Mouse (Mus musculus) liver, embryonic 14.5 days (tissue): ENCODE data around the gene BC025446. TPM values are rescaled to one million over a fixed set of nuclear protein-coding genes. Genes with fewer than 3 reads are reported as not detected.
"Not testable (repeated sequence)": the region's sequence is repeated elsewhere in the genome, so short reads cannot be mapped to it uniquely, and the experiment has no call there.

Experiments
- ATAC-seq: fragments of 200-750 bp; cut with Nextera tagmentation; 2 replicates; pipeline ENCODE4 v1.8.0; 2017; ENCODE audit warnings: moderate number of reproducible peaks, mild to moderate bottlenecking, moderate library complexity; ENCODE audit not compliant: insufficient read depth
- DNase-seq, 3 experiments: peaks; one replicate each; pipeline ENCODE4 v3.0.0-alpha.2; 2012 to 2013; ENCODE audit warnings: low read depth in 3 of 3, low spot score in 3 of 3
- H3K27ac ChIP-seq: fragments of 300-500 bp; sonication (generic); 2 replicates; pipeline ENCODE4 v1.5.1; 2014; ENCODE audit warnings: moderate library complexity, mild to moderate bottlenecking, control low read depth, inconsistent platforms
- H3K27me3 ChIP-seq: fragments of 300-500 bp; sonication (generic); 2 replicates; pipeline ENCODE4 v1.6.1; 2014; ENCODE audit warnings: mild to moderate bottlenecking, low read length, moderate library complexity; ENCODE audit not compliant: control insufficient read depth, insufficient read depth
- H3K36me3 ChIP-seq: fragments of 300-500 bp; sonication (generic); replicated peaks from 2 replicates; pipeline ENCODE4 v1.6.1; 2014; ENCODE audit warnings: low read depth; ENCODE audit not compliant: control insufficient read depth, insufficient read depth
- H3K4me1 ChIP-seq, 2 experiments: fragments of 200-500 bp in 1 of 2; fragments of 300-500 bp in 1 of 2; sonication (generic) in 1 of 2; replicated peaks; 2 replicates each; pipeline ENCODE4 v1.6.1; 2012 to 2014; ENCODE audit warnings: antibody characterized with exemption in 1 of 2, inconsistent platforms in 1 of 2, low read length in 1 of 2; ENCODE audit not compliant: control insufficient read depth in 2 of 2, insufficient read depth in 2 of 2
- H3K4me2 ChIP-seq: fragments of 300-500 bp; sonication (generic); 2 replicates; pipeline ENCODE4 v1.6.1; 2014; ENCODE audit warnings: low read depth, mild to moderate bottlenecking, control low read depth, moderate library complexity
- H3K4me3 ChIP-seq, 2 experiments: fragments of 200-500 bp in 1 of 2; fragments of 300-500 bp in 1 of 2; sonication (generic) in 1 of 2; 2 replicates each; pipeline ENCODE4 v1.5.1; 2012 to 2014; ENCODE audit warnings: low read depth in 2 of 2, low read length in 2 of 2, mild to moderate bottlenecking in 2 of 2, control low read depth in 1 of 2, inconsistent platforms in 1 of 2, moderate library complexity in 1 of 2; ENCODE audit not compliant: insufficient read depth in 1 of 2
- H3K9ac ChIP-seq: fragments of 300-500 bp; sonication (generic); replicated peaks from 2 replicates; pipeline ENCODE4 v1.6.1; 2014; ENCODE audit warnings: mild to moderate bottlenecking, control low read depth, moderate library complexity
- H3K9me3 ChIP-seq: fragments of 300-500 bp; sonication (generic); 2 replicates; pipeline ENCODE4 v1.6.1; 2016; ENCODE audit warnings: low read length, mixed read lengths; ENCODE audit not compliant: control insufficient read depth
- CTCF ChIP-seq: IDR thresholded peaks from 2 replicates; pipeline ENCODE4 v1.5.1; 2016; ENCODE audit warnings: antibody characterized with exemption, low read depth, control low read depth
- EP300 ChIP-seq: IDR thresholded peaks from 2 replicates; pipeline ENCODE4 v1.6.1; 2016; ENCODE audit warnings: antibody characterized with exemption, low read depth
- WGBS: fragments of 180-500 bp; shearing (Covaris S2); extraction: QIAGEN DNeasy Blood & Tissue Kit; methylation state at CpG from one replicate; pipeline ENCODE4 v1.1.7; 2014; ENCODE audit not compliant: insufficient replicate concordance; 5-methylcytosine and 5-hydroxymethylcytosine counted together
- polyA plus RNA-seq, 2 experiments: library from polyadenylated mRNA; depleted of rRNA in 1 of 2; stranded (reverse) in 1 of 2; unstranded in 1 of 2; fragments of >200 nt; fragmentation: Nextera tagmentation in 1 of 2; extraction: Ambion mirVana in 1 of 2; gene quantifications; 2 replicates each; pipeline versions ENCODE4 v1.2.1 to v1.2.3; 2012 to 2014

BC025446 gene
- polyA plus RNA-seq (2012; rRNA removed) (2.9 and 3.0 TPM in 2 replicates), polyA plus RNA-seq (2014; fragmentation: Nextera tagmentation; extraction: Ambion mirVana) (3.9 and 5.7 TPM in 2 replicates)

- TF ChIP-seq CTCF (no peak), EP300 (no peak)
- ATAC-seq (no peak; the same call in 1 of the 2 replicates), DNase-seq (peak in 1 of 3 experiments; percentile 1)
- no peak within 1 kb of the TSS for H3K9ac ChIP-seq
- no peaks in the 10 kb centered on the region for H3K27me3 ChIP-seq
- no peaks in the 10 kb centered on the region for H3K9me3 ChIP-seq
- H3K27ac ChIP-seq, result no peak within 1 kb of the TSS
- no peak within 1 kb of the TSS for H3K4me3 ChIP-seq
- WGBS, result 47% methylated on average over 7 of the region's 7 CpGs
- H3K4me2 ChIP-seq, result no peak within 1 kb of the TSS; the same call in 1 of the 2 replicates
- no peaks in the 10 kb centered on the region for H3K4me1 ChIP-seq
- H3K36me3 ChIP-seq, result no peaks in the 10 kb centered on the region
Measured at GRCm38 (mm10) chr15:75215778-75216691, at the start of gene BC025446. BC025446 (plus strand) TSS chr15:75216376.

- H3K27me3 ChIP-seq, result no peaks in the 10 kb centered on the region
- no peak overlapping the region for H3K27ac ChIP-seq
- no peak overlapping the region for H3K4me3 ChIP-seq
- no peak for TF ChIP-seq EP300
- peak; percentile 69 for TF ChIP-seq CTCF
- no peak for ATAC-seq
- H3K36me3 ChIP-seq, result no peaks in the 10 kb centered on the region
- no peak for DNase-seq
- H3K9ac ChIP-seq, result no peak overlapping the region
- no peak overlapping the region for H3K4me2 ChIP-seq
- H3K4me1 ChIP-seq, result no peaks in the 10 kb centered on the region
- 32% methylated on average over 1 of the region's 1 CpGs for WGBS
- H3K9me3 ChIP-seq, result no peaks in the 10 kb centered on the region
Measured at GRCm38 (mm10) chr15:75175506-75175905, 40.7 kb upstream of the BC025446 start.

GRCm38 (mm10) chr15:75186291-75186690 lies 29.9 kb upstream of the BC025446 start:
- TF ChIP-seq CTCF (no peak), EP300 (no peak)
- Histone ChIP-seq H3K36me3 (no peaks in the 10 kb centered on the region), H3K4me3 (no peak overlapping the region), H3K4me1 (no peaks in the 10 kb centered on the region), H3K4me2 (no peak overlapping the region), H3K9ac (no peak overlapping the region), H3K27me3 (no peaks in the 10 kb centered on the region), H3K27ac (no peak overlapping the region), H3K9me3 (no peaks in the 10 kb centered on the region)
- ATAC-seq (no peak), DNase-seq (no peak)
- 3% methylated on average over 2 of the region's 2 CpGs for WGBS

GRCm38 (mm10) chr15:75189116-75189515 lies 27.1 kb upstream of the BC025446 start:
- Histone ChIP-seq H3K9me3 (no peaks in the 10 kb centered on the region), H3K27me3 (no peaks in the 10 kb centered on the region), H3K27ac (no peak overlapping the region), H3K4me2 (no peak overlapping the region), H3K9ac (no peak overlapping the region), H3K4me1 (no peaks in the 10 kb centered on the region), H3K36me3 (no peaks in the 10 kb centered on the region), H3K4me3 (no peak overlapping the region)
- TF ChIP-seq CTCF, result peak; percentile 74
- TF ChIP-seq EP300, result no peak
- ATAC-seq (no peak), DNase-seq (no peak)
- WGBS, result 54% methylated on average over 2 of the region's 2 CpGs

- TF ChIP-seq CTCF, result peak; percentile 39; the same call in 1 of the 2 replicates
- 0% methylated on average over 1 of the region's 3 CpGs for WGBS
- not testable (repeated sequence) for H3K9me3 ChIP-seq, H3K36me3 ChIP-seq, H3K4me3 ChIP-seq, DNase-seq, H3K27me3 ChIP-seq, H3K4me1 ChIP-seq, H3K9ac ChIP-seq, H3K4me2 ChIP-seq, H3K27ac ChIP-seq, ATAC-seq
Measured at GRCm38 (mm10) chr15:75190560-75190959, 25.6 kb upstream of the BC025446 start.
